Mouse (Mus musculus) fat pad, adult 2 months (tissue): ENCODE results near the gene Nprl2.

Experiments
- DNase-seq: peaks from one replicate; pipeline ENCODE4 v3.0.0-alpha.2; 2011; ENCODE audit warnings: low read depth, low spot score; ENCODE audit errors: extremely low read depth

Nprl2 gene

GRCm38 (mm10) chr9:107575579-107576356 lies 33.7 kb downstream of the Nprl2 start:
- DNase-seq = peak; percentile 90

- DNase-seq = peak; percentile 94
These were observed 34.5 kb downstream of the Nprl2 start, which contains the start of gene Hyal1 for GRCm38 (mm10) chr9:107576357-107577107. Gene Hyal1, plus strand, starts transcription at chr9:107576927.

- DNase-seq = no peak
These were observed 35.8 kb downstream of the Nprl2 start for GRCm38 (mm10) chr9:107577871-107578270.

GRCm38 (mm10) chr9:107578587-107578986 lies 36.6 kb downstream of the Nprl2 start, which contains the start of gene Naa80:
Gene Naa80, plus strand, starts transcription at chr9:107578887.
- no peak for DNase-seq

GRCm38 (mm10) chr9:107579023-107579900 lies 37.2 kb downstream of the Nprl2 start:
- DNase-seq = no peak

- peak; percentile 76 for DNase-seq
These were observed 38.7 kb downstream of the Nprl2 start, which contains the start of gene Hyal3 for GRCm38 (mm10) chr9:107580501-107581317. Gene Hyal3, plus strand, starts transcription at chr9:107580818.

- no peak for DNase-seq
These were observed 39.6 kb downstream of the Nprl2 start for GRCm38 (mm10) chr9:107581584-107581983.

GRCm38 (mm10) chr9:107582509-107583062 lies 40.6 kb downstream of the Nprl2 start:
- DNase-seq = no peak

- DNase-seq = no peak
These were observed 41.1 kb downstream of the Nprl2 start for GRCm38 (mm10) chr9:107583174-107583573.

- no peak for DNase-seq
These were observed 44.5 kb downstream of the Nprl2 start for GRCm38 (mm10) chr9:107586504-107586903.

GRCm38 (mm10) chr9:107586974-107587832 lies 45.2 kb downstream of the Nprl2 start, which contains the start of gene Ifrd2:
Gene Ifrd2, plus strand, starts transcription at chr9:107587642.
- DNase-seq = peak; percentile 96

- no peak for DNase-seq
These were observed 46.0 kb downstream of the Nprl2 start for GRCm38 (mm10) chr9:107587833-107588639.

- DNase-seq = no peak
These were observed 48.2 kb downstream of the Nprl2 start for GRCm38 (mm10) chr9:107590058-107590772.

- DNase-seq = no peak
These were observed 48.7 kb downstream of the Nprl2 start for GRCm38 (mm10) chr9:107590773-107591060.

- DNase-seq = no peak
These were observed 51.3 kb downstream of the Nprl2 start for GRCm38 (mm10) chr9:107593101-107593976.

- no peak for DNase-seq
These were observed 52.4 kb downstream of the Nprl2 start for GRCm38 (mm10) chr9:107594281-107595062.
